Mouse (Mus musculus): ENCODE data around the gene Hectd1. TPM values are rescaled to one million over a fixed set of nuclear protein-coding genes. Genes with fewer than 3 reads are reported as not detected.

Gene Hectd1
- polyA plus RNA-seq (2015; fragmentation: Nextera tagmentation; extraction: Ambion mirVana): 28.8 and 29.9 TPM in 2 replicates

DNA sequence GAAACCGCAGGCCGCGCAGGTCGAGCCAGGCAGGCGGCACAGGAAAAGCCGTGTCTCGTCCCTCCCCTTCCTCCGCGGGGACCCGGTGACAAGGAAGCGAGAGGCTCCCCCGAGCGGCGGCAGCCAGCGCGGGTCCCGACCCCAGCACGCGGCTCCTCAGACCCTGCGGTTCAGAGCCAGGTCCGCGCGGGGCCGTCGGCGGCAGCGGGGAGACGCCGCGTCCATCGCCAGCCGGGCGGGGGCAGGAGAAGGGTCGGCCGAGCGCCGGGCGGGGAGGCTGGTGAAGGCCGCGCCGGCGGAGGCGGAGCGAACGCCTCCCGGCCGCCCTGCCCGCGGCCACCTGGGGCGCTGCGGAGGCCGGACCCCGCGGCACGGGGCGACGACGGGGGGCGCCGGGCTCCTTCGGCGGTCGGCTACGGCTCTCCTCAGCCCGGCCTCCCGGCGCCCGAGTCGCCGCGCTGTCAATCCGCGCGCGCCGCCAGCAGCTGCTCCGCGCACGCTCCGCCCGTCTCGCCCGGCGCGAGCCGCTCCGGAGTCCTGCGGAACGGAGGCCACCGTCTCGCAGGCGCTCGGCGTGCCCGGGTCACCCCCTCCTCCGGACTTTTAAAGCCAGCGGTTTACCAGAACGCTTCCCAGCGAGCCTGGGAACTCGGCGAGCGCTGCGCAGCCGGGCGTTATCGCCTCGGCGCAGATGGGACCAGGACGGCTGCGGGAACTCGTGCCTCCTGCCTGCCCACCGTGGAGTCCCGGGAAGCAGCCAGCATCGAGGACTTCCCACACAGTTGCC is at the start of gene Hectd1:
Gene Hectd1 (minus strand): TSS at position 247 of the 787 bp plus-strand sequence.

Other genes starting within 250 kb of the Hectd1 start
- gene Coch, start 236.2 kb downstream of the Hectd1 start, polyA plus RNA-seq (2015; fragmentation: Nextera tagmentation; extraction: Ambion mirVana): 15.3 and 17.1 TPM in 2 replicates
- 71.4 and 82.7 TPM in 2 replicates for gene Ap4s1, start 138.5 kb downstream of the Hectd1 start, polyA plus RNA-seq (2015; fragmentation: Nextera tagmentation; extraction: Ambion mirVana)
- 34.2 and 35.8 TPM in 2 replicates for gene Strn3, start 137.6 kb downstream of the Hectd1 start, polyA plus RNA-seq (2015; fragmentation: Nextera tagmentation; extraction: Ambion mirVana)
- 3.9 and 4.5 TPM in 2 replicates for gene Heatr5a, start 141.8 kb upstream of the Hectd1 start, polyA plus RNA-seq (2015; fragmentation: Nextera tagmentation; extraction: Ambion mirVana)
- gene Dtd2, start 177.0 kb upstream of the Hectd1 start, polyA plus RNA-seq (2015; fragmentation: Nextera tagmentation; extraction: Ambion mirVana): 30.6 and 33.0 TPM in 2 replicates
- gene Gpr33, start 198.5 kb upstream of the Hectd1 start, polyA plus RNA-seq (2015; fragmentation: Nextera tagmentation; extraction: Ambion mirVana): not detected in 2 replicates